8 mouse cellular contexts compared by ENCODE assay signal in genomic region chr10:58322361-58323027, GRCm38 (mm10). TPM values are rescaled to one million over a fixed set of nuclear protein-coding genes. Genes with fewer than 3 reads are reported as not detected.
DNase-seq lines count a peak whose midpoint lies in the region; ATAC-seq and TF ChIP-seq lines count a peak whose summit lies in the region.

No protein-coding gene starts in this region.

- DNase-seq in lung, adult 2 months, result no peak
- DNase-seq in lung, postnatal 10 days, result no peak
- DNase-seq in cerebellum, adult 8-10 months, result no peak
- no peak for DNase-seq in gastrocnemius, postnatal 10 days

- peaks cover 8% of the 10 kb centered on the region for H3K4me1 ChIP-seq in lung, adult 2 months (ENCODE audit: control insufficient read depth, insufficient read depth, low read length)
- H3K4me1 ChIP-seq in embryonic facial prominence, embryonic 12.5 days, result peaks cover 18% of the 10 kb centered on the region; the same call in 1 of the 2 replicates
- peaks cover 7% of the 10 kb centered on the region; the same call in 1 of the 2 replicates for H3K4me1 ChIP-seq in intestine, postnatal 0 days (replicated peaks; ENCODE audit: control insufficient read depth, insufficient read depth, low read length)

- peak overlapping the region; percentile 47; the same call in 1 of the 2 replicates for H3K9ac ChIP-seq in embryonic facial prominence, embryonic 12.5 days
- 0 out of 2 replicates have a peak overlapping the region, but pooled peaks have one; percentile 23 for H3K9ac ChIP-seq in intestine, postnatal 0 days (ENCODE audit: low read depth, low read length)

- no peaks in the 10 kb centered on the region for H3K9me3 ChIP-seq in embryonic facial prominence, embryonic 12.5 days
- no peaks in the 10 kb centered on the region for H3K9me3 ChIP-seq in intestine, postnatal 0 days (ENCODE audit: control insufficient read depth)

- ATAC-seq in embryonic facial prominence, embryonic 12.5 days (ENCODE audit: insufficient number of reproducible peaks, insufficient read depth, low FRiP score, low TSS enrichment), result no peak
- no peak for ATAC-seq in intestine, postnatal 0 days
- ATAC-seq in neutrophil, adult 5-6 weeks (ENCODE audit: extremely low read depth, insufficient number of reproducible peaks, low FRiP score, poor library complexity, severe bottlenecking), result 0 out of 2 replicates have a peak, but pooled peaks have one; percentile 1
- ATAC-seq in megakaryocyte progenitor cell, adult 5-6 weeks (replicated peaks; ENCODE audit: poor library complexity), result no peak; the same call in 1 of the 2 replicates

- H3K36me3 ChIP-seq in embryonic facial prominence, embryonic 12.5 days, result no peaks in the 10 kb centered on the region
- H3K36me3 ChIP-seq in intestine, postnatal 0 days (ENCODE audit: control insufficient read depth, insufficient read depth), result no peaks in the 10 kb centered on the region

- peak overlapping the region; percentile 84 for H3K27ac ChIP-seq in embryonic facial prominence, embryonic 12.5 days
- peak overlapping the region; percentile 88 for H3K27ac ChIP-seq in intestine, postnatal 0 days (ENCODE audit: low read depth, low read length)

- TF ChIP-seq CTCF in lung, adult 2 months (IDR thresholded peaks at IDR 0.05; ENCODE audit: insufficient read depth, low read length), result no peak
- TF ChIP-seq CTCF in intestine, postnatal 0 days (IDR thresholded peaks at IDR 0.05; ENCODE audit: low read depth), result no peak

- no peaks in the 10 kb centered on the region for H3K27me3 ChIP-seq in embryonic facial prominence, embryonic 12.5 days
- H3K27me3 ChIP-seq in intestine, postnatal 0 days (replicated peaks; ENCODE audit: control insufficient read depth, insufficient read depth, low read length), result no peaks in the 10 kb centered on the region

- H3K4me2 ChIP-seq in embryonic facial prominence, embryonic 12.5 days (replicated peaks), result peak overlapping the region; percentile 50
- peak overlapping the region; percentile 72 for H3K4me2 ChIP-seq in intestine, postnatal 0 days (replicated peaks; ENCODE audit: low read depth)

- 17% methylated on average over 6 of the region's 6 CpGs for WGBS in lung, adult 2 months
- 33% methylated on average over 6 of the region's 6 CpGs for WGBS in embryonic facial prominence, embryonic 12.5 days
- 23% methylated on average over 6 of the region's 6 CpGs for WGBS in intestine, postnatal 0 days

- TF ChIP-seq POLR2A in lung, adult 2 months (IDR thresholded peaks at IDR 0.05; ENCODE audit: borderline replicate concordance, extremely low read depth, low read depth, low read length), result no peak

- peak overlapping the region; percentile 42 for H3K4me3 ChIP-seq in lung, adult 2 months (replicated peaks; ENCODE audit: extremely low read depth, low read depth, low read length)
- H3K4me3 ChIP-seq in embryonic facial prominence, embryonic 12.5 days, result peak overlapping the region; percentile 86
- H3K4me3 ChIP-seq in intestine, postnatal 0 days (ENCODE audit: low read depth, low read length), result peak overlapping the region; percentile 87

RNA-seq across cellular contexts. Expression of gene Lims1, which starts 0.8 kb away (rescaled TPM):
- polyA plus RNA-seq in lung, adult 2 months (2012; rRNA removed), result 25.2 and 44.0 TPM in 2 replicates
- 120 and 126 TPM in 2 replicates for polyA plus RNA-seq in embryonic facial prominence, embryonic 12.5 days (2016; fragmentation: Nextera tagmentation; extraction: Ambion mirVana)
- 79.8 and 85.6 TPM in 2 replicates for polyA plus RNA-seq in intestine, postnatal 0 days (2015; fragmentation: Nextera tagmentation; extraction: Ambion mirVana)
- total RNA-seq in neutrophil, adult 5-6 weeks (2017), result 52.9 and 61.9 TPM in 2 replicates
- total RNA-seq in megakaryocyte progenitor cell, adult 5-6 weeks (2015), result 107 and 116 TPM in 2 replicates
- total RNA-seq in megakaryocyte progenitor cell, adult 5-6 weeks (2017), result 68.9 and 71.3 TPM in 2 replicates
- 10 to 100 TPM; 79.4 to 94.4 TPM for total RNA-seq in gastrocnemius, postnatal 10 days (2021)
